Mouse (Mus musculus): Measurements from ENCODE around the gene Usp50. TPM values are rescaled to one million over a fixed set of nuclear protein-coding genes. Genes with fewer than 3 reads are reported as not detected.

Usp50 gene
- polyA plus RNA-seq, 1 experiment from 2014 or later, result 2.9 TPM

GRCm38 (mm10) chr2:126675169-126676121 is 107.8 kb downstream of the Usp50 start:
- Histone ChIP-seq H3K4me2 (peak overlapping the region; percentile 72), H3K36me3 (peaks cover 7% of the 10 kb centered on the region), H3K9ac (peak overlapping the region; percentile 99), H3K27me3 (no peaks in the 10 kb centered on the region), H3K27ac (peak overlapping the region; percentile 100), H3K4me1 (replicated peaks) (peaks cover 43% of the 10 kb centered on the region), H3K9me3 (no peaks in the 10 kb centered on the region), H3K4me3 (peak overlapping the region; percentile 96)
- ATAC-seq (ENCODE audit: low FRiP score), result peak; percentile 96
- WGBS, result 1% methylated on average over 99 of the region's 99 CpGs

- peak; percentile 72 for ATAC-seq (ENCODE audit: low FRiP score)
- H3K9ac ChIP-seq, result peak overlapping the region; percentile 99
- peaks cover 43% of the 10 kb centered on the region for H3K4me1 ChIP-seq (replicated peaks)
- peak overlapping the region; percentile 96 for H3K4me3 ChIP-seq
- peak overlapping the region; percentile 72 for H3K4me2 ChIP-seq
- H3K27me3 ChIP-seq, result no peaks in the 10 kb centered on the region
- H3K27ac ChIP-seq, result peak overlapping the region; percentile 100
- WGBS, result under 1% methylated on average over 54 of the region's 77 CpGs
- peaks cover 4% of the 10 kb centered on the region for H3K36me3 ChIP-seq
- H3K9me3 ChIP-seq, result no peaks in the 10 kb centered on the region
Observed at GRCm38 (mm10) chr2:126674441-126675168, 108.7 kb downstream of the Usp50 start.

GRCm38 (mm10) chr2:126673317-126674242 is 109.7 kb downstream of the Usp50 start:
- Histone ChIP-seq H3K27me3 (no peaks in the 10 kb centered on the region), H3K9me3 (no peaks in the 10 kb centered on the region), H3K4me1 (replicated peaks) (peaks cover 43% of the 10 kb centered on the region), H3K9ac (peak overlapping the region; percentile 99), H3K27ac (no peak overlapping the region), H3K36me3 (peaks cover 4% of the 10 kb centered on the region), H3K4me2 (peak overlapping the region; percentile 72), H3K4me3 (peak overlapping the region; percentile 96)
- WGBS, result 69% methylated on average over 13 of the region's 13 CpGs
- ATAC-seq (ENCODE audit: low FRiP score), result no peak

GRCm38 (mm10) chr2:126668621-126669252 is 114.5 kb downstream of the Usp50 start:
- peaks cover 22% of the 10 kb centered on the region for H3K4me1 ChIP-seq (replicated peaks)
- H3K4me2 ChIP-seq, result no peak overlapping the region
- H3K9ac ChIP-seq, result no peak overlapping the region
- ATAC-seq (ENCODE audit: low FRiP score), result no peak
- H3K27ac ChIP-seq, result no peak overlapping the region
- H3K27me3 ChIP-seq, result no peaks in the 10 kb centered on the region
- WGBS, result 96% methylated on average over 5 of the region's 5 CpGs
- no peaks in the 10 kb centered on the region for H3K9me3 ChIP-seq
- no peak overlapping the region for H3K4me3 ChIP-seq
- H3K36me3 ChIP-seq, result no peaks in the 10 kb centered on the region

GRCm38 (mm10) chr2:126665984-126666383 is 117.3 kb downstream of the Usp50 start:
- Histone ChIP-seq H3K4me2 (no peak overlapping the region), H3K36me3 (no peaks in the 10 kb centered on the region), H3K4me3 (no peak overlapping the region), H3K27ac (no peak overlapping the region), H3K9ac (no peak overlapping the region), H3K27me3 (no peaks in the 10 kb centered on the region), H3K4me1 (replicated peaks) (no peaks in the 10 kb centered on the region), H3K9me3 (no peaks in the 10 kb centered on the region)
- WGBS, result 95% methylated on average over 3 of the region's 3 CpGs
- ATAC-seq (ENCODE audit: low FRiP score), result no peak

GRCm38 (mm10) chr2:126663481-126663880 is 119.8 kb downstream of the Usp50 start:
- H3K4me2 ChIP-seq, result no peak overlapping the region
- ATAC-seq (ENCODE audit: low FRiP score), result no peak
- no peak overlapping the region for H3K9ac ChIP-seq
- no peaks in the 10 kb centered on the region for H3K27me3 ChIP-seq
- no peaks in the 10 kb centered on the region for H3K4me1 ChIP-seq (replicated peaks)
- no peaks in the 10 kb centered on the region for H3K9me3 ChIP-seq
- WGBS, result 65% methylated on average over 4 of the region's 4 CpGs
- H3K27ac ChIP-seq, result no peak overlapping the region
- no peak overlapping the region for H3K4me3 ChIP-seq
- H3K36me3 ChIP-seq, result no peaks in the 10 kb centered on the region

Other genes with a start within 250 kb of the Usp50 start
- gene Slc27a2, start 231.1 kb downstream of the Usp50 start, polyA plus RNA-seq (2015; fragmentation: Nextera tagmentation; extraction: Ambion mirVana), result 6.4 and 6.7 TPM in 2 replicates
- gene Hdc, start 164.2 kb downstream of the Usp50 start, polyA plus RNA-seq (2015; fragmentation: Nextera tagmentation; extraction: Ambion mirVana), result 1.0 and 2.8 TPM in 2 replicates
- 51.7 and 52.6 TPM in 2 replicates for gene Gabpb1, start 107.1 kb downstream of the Usp50 start, polyA plus RNA-seq (2015; fragmentation: Nextera tagmentation; extraction: Ambion mirVana)
- 29.1 and 29.4 TPM in 2 replicates for gene Usp8, start 76.1 kb downstream of the Usp50 start, polyA plus RNA-seq (2015; fragmentation: Nextera tagmentation; extraction: Ambion mirVana)
- 36.9 and 40.4 TPM in 2 replicates for gene Trpm7, start 92.8 kb upstream of the Usp50 start, polyA plus RNA-seq (2015; fragmentation: Nextera tagmentation; extraction: Ambion mirVana)
- 34.5 and 35.7 TPM in 2 replicates for gene Sppl2a, start 149.8 kb upstream of the Usp50 start, polyA plus RNA-seq (2015; fragmentation: Nextera tagmentation; extraction: Ambion mirVana)
- 11.5 and 13.2 TPM in 2 replicates for gene Ap4e1, start 225.2 kb upstream of the Usp50 start, polyA plus RNA-seq (2015; fragmentation: Nextera tagmentation; extraction: Ambion mirVana)

Data from hindbrain, embryonic 13.5 days (tissue).